Mouse (Mus musculus) midbrain, embryonic 11.5 days (tissue): ENCODE measurements at regions not wholly inside any gene's neighbourhood (a gene's known extent, or its start where the extent isn't known, plus 50 kb on each side); places are given as distances from the start of the nearest gene placed in this dataset.

Experiments used
- ATAC-seq: fragments of 200-750 bp; cut with Nextera tagmentation; 2 replicates; pipeline ENCODE4 v1.8.0; 2017; ENCODE audit warnings: moderate TSS enrichment, moderate library complexity; ENCODE audit not compliant: low FRiP score
- DNase-seq: peaks from one replicate; pipeline ENCODE4 v3.0.0; 2015; ENCODE audit warnings: low spot score; ENCODE audit errors: missing footprints
- H3K27ac ChIP-seq: fragments of 300-500 bp; sonication (generic); 2 replicates; pipeline ENCODE4 v1.5.1; 2014; ENCODE audit warnings: low read depth, low read length
- H3K27me3 ChIP-seq: fragments of 300-500 bp; sonication (generic); 2 replicates; pipeline ENCODE4 v1.6.1; 2014; ENCODE audit warnings: mild to moderate bottlenecking, low read length, moderate library complexity, mixed read lengths; ENCODE audit not compliant: control insufficient read depth, insufficient read depth
- H3K36me3 ChIP-seq: fragments of 300-500 bp; sonication (generic); 2 replicates; pipeline ENCODE4 v1.6.1; 2014; ENCODE audit warnings: mild to moderate bottlenecking, low read length, moderate library complexity, mixed read lengths; ENCODE audit not compliant: control insufficient read depth, insufficient read depth
- H3K4me1 ChIP-seq: fragments of 300-500 bp; sonication (generic); 2 replicates; pipeline ENCODE4 v1.6.1; 2014; ENCODE audit warnings: low read length; ENCODE audit not compliant: control insufficient read depth, insufficient read depth
- H3K4me2 ChIP-seq: fragments of 300-500 bp; sonication (generic); 2 replicates; pipeline ENCODE4 v1.6.1; 2014; ENCODE audit warnings: mild to moderate bottlenecking, moderate library complexity
- H3K4me3 ChIP-seq: fragments of 300-500 bp; sonication (generic); 2 replicates; pipeline ENCODE4 v1.5.1; 2014; ENCODE audit warnings: low read depth, low read length
- H3K9ac ChIP-seq: fragments of 300-500 bp; sonication (generic); 2 replicates; pipeline ENCODE4 v1.6.1; 2014; ENCODE audit warnings: low read length
- H3K9me3 ChIP-seq: fragments of 300-500 bp; sonication (generic); 2 replicates; pipeline ENCODE4 v1.6.1; 2016; ENCODE audit warnings: low read length; ENCODE audit not compliant: control insufficient read depth
- WGBS: fragments of 180-500 bp; shearing (Covaris S2); extraction: QIAGEN DNeasy Blood & Tissue Kit; methylation state at CpG from one replicate; pipeline ENCODE4 v1.1.7; 2014; 5-methylcytosine and 5-hydroxymethylcytosine counted together

GRCm38 (mm10) chr3:130921621-130922245 lies 188.5 kb upstream of the Lef1 start:
- Histone ChIP-seq H3K27ac (peak overlapping the region; percentile 20; the same call in 1 of the 2 replicates), H3K36me3 (no peaks in the 10 kb centered on the region), H3K4me3 (no peak overlapping the region), H3K4me2 (no peak overlapping the region), H3K27me3 (no peaks in the 10 kb centered on the region; the same call in 1 of the 2 replicates), H3K4me1 (peaks cover 10% of the 10 kb centered on the region), H3K9ac (0 out of 2 replicates have a peak overlapping the region, but pooled peaks have one; percentile 20), H3K9me3 (no peaks in the 10 kb centered on the region)
- DNase-seq, result no peak
- WGBS, result 63% methylated on average over 9 of the region's 9 CpGs
- ATAC-seq, result 0 out of 2 replicates have a peak, but pooled peaks have one; percentile 16

- DNase-seq (no peak), ATAC-seq (no peak)
- H3K4me3 ChIP-seq, result no peak overlapping the region
- no peaks in the 10 kb centered on the region for H3K9me3 ChIP-seq
- H3K9ac ChIP-seq, result no peak overlapping the region
- H3K4me2 ChIP-seq, result no peak overlapping the region
- H3K36me3 ChIP-seq, result no peaks in the 10 kb centered on the region
- WGBS, result 87% methylated on average over 7 of the region's 7 CpGs
- H3K27ac ChIP-seq, result no peak overlapping the region
- no peaks in the 10 kb centered on the region for H3K27me3 ChIP-seq
- H3K4me1 ChIP-seq, result no peaks in the 10 kb centered on the region
These were observed 183.6 kb upstream of the Rpl34 start for GRCm38 (mm10) chr3:130913812-130914211.

- ATAC-seq (no peak), DNase-seq (no peak)
- WGBS, result 78% methylated on average over 8 of the region's 8 CpGs
- H3K27me3 ChIP-seq, result no peaks in the 10 kb centered on the region
- no peaks in the 10 kb centered on the region for H3K9me3 ChIP-seq
- H3K4me3 ChIP-seq, result no peak overlapping the region
- H3K9ac ChIP-seq, result no peak overlapping the region
- H3K4me1 ChIP-seq, result no peaks in the 10 kb centered on the region
- no peaks in the 10 kb centered on the region for H3K36me3 ChIP-seq
- H3K27ac ChIP-seq, result no peak overlapping the region
- no peak overlapping the region for H3K4me2 ChIP-seq
These were observed 174.9 kb upstream of the Rpl34 start for GRCm38 (mm10) chr3:130905101-130905500.

- H3K4me1 ChIP-seq, result no peaks in the 10 kb centered on the region
- H3K27ac ChIP-seq, result no peak overlapping the region
- ATAC-seq (no peak), DNase-seq (no peak)
- no peaks in the 10 kb centered on the region for H3K9me3 ChIP-seq
- no peak overlapping the region for H3K4me2 ChIP-seq
- no peak overlapping the region for H3K9ac ChIP-seq
- H3K27me3 ChIP-seq, result no peaks in the 10 kb centered on the region
- H3K36me3 ChIP-seq, result no peaks in the 10 kb centered on the region
- 87% methylated on average over 7 of the region's 7 CpGs for WGBS
- H3K4me3 ChIP-seq, result no peak overlapping the region
These were observed 173.1 kb upstream of the Rpl34 start for GRCm38 (mm10) chr3:130903329-130903728.

- H3K36me3 ChIP-seq, result no peaks in the 10 kb centered on the region
- ATAC-seq, result no peak
- H3K9ac ChIP-seq, result no peak overlapping the region
- no peaks in the 10 kb centered on the region for H3K9me3 ChIP-seq
- H3K27me3 ChIP-seq, result no peaks in the 10 kb centered on the region
- H3K4me1 ChIP-seq, result no peaks in the 10 kb centered on the region
- WGBS, result 89% methylated on average over 7 of the region's 7 CpGs
- no peak for DNase-seq
- H3K4me3 ChIP-seq, result no peak overlapping the region
- H3K27ac ChIP-seq, result no peak overlapping the region
- H3K4me2 ChIP-seq, result no peak overlapping the region
These were observed 172.2 kb upstream of the Rpl34 start for GRCm38 (mm10) chr3:130902376-130902775.

- Histone ChIP-seq H3K4me1 (no peaks in the 10 kb centered on the region), H3K9ac (no peak overlapping the region), H3K36me3 (no peaks in the 10 kb centered on the region), H3K4me2 (no peak overlapping the region), H3K27me3 (no peaks in the 10 kb centered on the region), H3K27ac (no peak overlapping the region), H3K4me3 (no peak overlapping the region), H3K9me3 (no peaks in the 10 kb centered on the region)
- ATAC-seq (no peak), DNase-seq (no peak)
- WGBS, result 93% methylated on average over 12 of the region's 12 CpGs
These were observed 171.1 kb upstream of the Rpl34 start for GRCm38 (mm10) chr3:130901343-130901742.

- WGBS, result 93% methylated on average over 6 of the region's 6 CpGs
- DNase-seq (no peak), ATAC-seq (no peak)
- no peak overlapping the region for H3K9ac ChIP-seq
- no peak overlapping the region for H3K4me3 ChIP-seq
- no peak overlapping the region for H3K4me2 ChIP-seq
- H3K27me3 ChIP-seq, result no peaks in the 10 kb centered on the region
- no peaks in the 10 kb centered on the region for H3K9me3 ChIP-seq
- H3K27ac ChIP-seq, result no peak overlapping the region
- no peaks in the 10 kb centered on the region for H3K36me3 ChIP-seq
- no peaks in the 10 kb centered on the region for H3K4me1 ChIP-seq
These were observed 170.6 kb upstream of the Rpl34 start for GRCm38 (mm10) chr3:130900846-130901245.

GRCm38 (mm10) chr3:130900054-130900840 lies 170.0 kb upstream of the Rpl34 start:
- DNase-seq (no peak), ATAC-seq (no peak)
- Histone ChIP-seq H3K27ac (no peak overlapping the region), H3K4me1 (no peaks in the 10 kb centered on the region), H3K4me2 (no peak overlapping the region), H3K27me3 (no peaks in the 10 kb centered on the region), H3K9ac (no peak overlapping the region), H3K9me3 (no peaks in the 10 kb centered on the region; the same call in 1 of the 2 replicates), H3K36me3 (no peaks in the 10 kb centered on the region), H3K4me3 (no peak overlapping the region)
- 83% methylated on average over 30 of the region's 30 CpGs for WGBS

- Histone ChIP-seq H3K4me3 (no peak overlapping the region), H3K27ac (no peak overlapping the region), H3K36me3 (no peaks in the 10 kb centered on the region), H3K4me2 (no peak overlapping the region), H3K9me3 (no peaks in the 10 kb centered on the region; the same call in 1 of the 2 replicates), H3K9ac (no peak overlapping the region), H3K27me3 (no peaks in the 10 kb centered on the region), H3K4me1 (no peaks in the 10 kb centered on the region)
- DNase-seq (no peak), ATAC-seq (no peak)
- 82% methylated on average over 7 of the region's 7 CpGs for WGBS
These were observed 164.1 kb upstream of the Rpl34 start for GRCm38 (mm10) chr3:130894168-130894814.
